In the genomic region with DNA sequence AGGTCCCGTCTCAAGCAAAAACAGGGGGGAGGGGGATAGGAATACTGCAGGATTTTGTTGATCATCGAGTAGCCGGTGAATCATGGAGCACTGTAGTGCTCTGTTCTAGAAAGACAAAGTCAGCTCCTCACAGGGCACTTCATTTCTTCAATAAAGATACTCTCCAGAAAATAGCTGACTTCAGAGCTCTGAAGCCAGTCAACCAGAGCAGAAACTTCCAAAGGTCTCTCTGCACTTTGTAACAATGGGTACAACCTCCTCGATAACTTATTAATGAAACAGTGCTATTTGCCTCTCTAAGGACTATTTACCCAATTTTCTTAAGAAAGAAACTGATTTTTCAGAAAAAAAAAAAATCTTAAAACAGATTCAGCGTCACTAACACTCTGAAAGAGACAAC, we compare ENCODE assay signal across 26 mouse cellular contexts.
"Had no signal": no experiment of that assay in that cellular context is flagged by ENCODE, and none has a peak within 500 bp of the region (broad histone marks: within the 10 kb centered on the region; RNA-seq: fewer than 3 reads in every experiment).

No protein-coding gene starts in this region.

- H3K4me2 ChIP-seq: heart, embryonic 12.5 days; hindbrain, embryonic 12.5 days; hindbrain, embryonic 14.5 days; intestine, embryonic 15.5 days; limb, embryonic 12.5 days; liver, embryonic 11.5 days; liver, embryonic 13.5 days; liver, embryonic 15.5 days had no signal

- H3K27ac ChIP-seq: gastrocnemius, adult 2 months; heart, embryonic 10.5 days; hindbrain, embryonic 10.5 days; hindbrain, embryonic 12.5 days; hindbrain, embryonic 14.5 days; intestine, embryonic 15.5 days; kidney, postnatal 0 days; layer of hippocampus, adult 2 months; left cerebral cortex, adult 2 months; limb, embryonic 10.5 days; limb, embryonic 12.5 days; liver, embryonic 13.5 days; liver, embryonic 15.5 days had no signal

- H3K9ac ChIP-seq: heart, embryonic 12.5 days; hindbrain, embryonic 12.5 days; hindbrain, embryonic 14.5 days; intestine, embryonic 15.5 days; limb, embryonic 12.5 days; liver, embryonic 13.5 days; liver, embryonic 15.5 days; liver, postnatal 0 days had no signal

- H3K27me3 ChIP-seq: heart, embryonic 12.5 days; hindbrain, embryonic 12.5 days; intestine, embryonic 15.5 days; limb, embryonic 12.5 days; liver, embryonic 13.5 days; liver, embryonic 15.5 days had no signal

- DNase-seq: gastrocnemius, adult 2 months; gastrocnemius, postnatal 10 days; gastrocnemius, postnatal 25 days; heart, adult 18-20 months; heart, postnatal 10 days; heart, postnatal 4 days; kidney, postnatal 4 days; liver; liver, embryonic 13.5 days; liver, postnatal 0 days had no signal

- ATAC-seq: hindbrain, embryonic 16.5 days; inflammation-experienced regulatory T-cells, adult 6 months; intestine, embryonic 15.5 days; intestine, postnatal 0 days; liver, postnatal 0 days had no signal

- H3K4me3 ChIP-seq: gastrocnemius, adult 2 months; heart, embryonic 10.5 days; heart, embryonic 12.5 days; hindbrain, embryonic 10.5 days; hindbrain, embryonic 12.5 days; intestine, embryonic 15.5 days; layer of hippocampus, adult 2 months; left cerebral cortex, adult 2 months; limb, embryonic 10.5 days; limb, embryonic 12.5 days; liver, embryonic 13.5 days; liver, embryonic 15.5 days had no signal

- H3K4me1 ChIP-seq: heart, embryonic 10.5 days; heart, embryonic 12.5 days; hindbrain, embryonic 10.5 days; hindbrain, embryonic 12.5 days; intestine, embryonic 15.5 days; limb, embryonic 10.5 days; limb, embryonic 12.5 days; liver, embryonic 13.5 days; liver, embryonic 15.5 days had no signal

- H3K9me3 ChIP-seq: heart, embryonic 10.5 days; heart, embryonic 12.5 days; hindbrain, embryonic 10.5 days; hindbrain, embryonic 12.5 days; intestine, embryonic 15.5 days; limb, embryonic 10.5 days; limb, embryonic 12.5 days; liver, embryonic 13.5 days; liver, embryonic 15.5 days had no signal
